Mouse (Mus musculus) cerebellum, adult 11-12 months (tissue): ENCODE results near the gene Pccb.
A peak's percentile ranks its signal among the peaks of the same experiment; 100 is the strongest.

Experiments used
- DNase-seq: peaks from one replicate; pipeline ENCODE4 v3.0.0; 2022

Pccb gene

GRCm38 (mm10) chr9:100982786-100983185 is 51.9 kb downstream of the Pccb start:
- no peak for DNase-seq

- DNase-seq, result no peak
Measured at GRCm38 (mm10) chr9:100979260-100979659, 55.4 kb downstream of the Pccb start.

- DNase-seq, result no peak
Measured at GRCm38 (mm10) chr9:100978666-100979065, 56.0 kb downstream of the Pccb start.

- no peak for DNase-seq
Measured at GRCm38 (mm10) chr9:100969461-100969860, 65.2 kb downstream of the Pccb start.

- no peak for DNase-seq
Measured at GRCm38 (mm10) chr9:100964106-100964505, 70.6 kb downstream of the Pccb start.

GRCm38 (mm10) chr9:100963428-100963912 is 71.2 kb downstream of the Pccb start:
- no peak for DNase-seq

- DNase-seq, result no peak
Measured at GRCm38 (mm10) chr9:100962903-100963427, 71.7 kb downstream of the Pccb start.

- DNase-seq, result peak; percentile 60
Measured at GRCm38 (mm10) chr9:100951481-100951880, 83.2 kb downstream of the Pccb start.

GRCm38 (mm10) chr9:100944677-100945365 is 89.9 kb downstream of the Pccb start:
- no peak for DNase-seq

- DNase-seq, result peak; percentile 96
Measured at GRCm38 (mm10) chr9:100942042-100942441, 92.7 kb downstream of the Pccb start.
